Mouse (Mus musculus): ENCODE results near the gene Slc22a6. TPM values are rescaled to one million over a fixed set of nuclear protein-coding genes. Genes with fewer than 3 reads are reported as not detected.

The Slc22a6 gene
- total and polyA plus RNA-seq, 3 experiments: not detected

GRCm38 (mm10) chr19:8585298-8585697, 32.5 kb upstream of the Slc22a6 start:
- DNase-seq (ENCODE audit: extremely low read depth): no peak
- Histone ChIP-seq H3K27me3 (replicated peaks) (no peaks in the 10 kb centered on the region), H3K79me2 (replicated peaks; ENCODE audit: control insufficient read depth, extremely low read depth, insufficient read depth, poor library complexity, severe bottlenecking) (no peaks in the 10 kb centered on the region), H3K9ac (ENCODE audit: insufficient read depth, low read depth) (no peak overlapping the region), H3K36me3 (replicated peaks in 1 of 2; ENCODE audit: control insufficient read depth in 1 of 2, insufficient read depth in 1 of 2, low read length in 1 of 2) (no peaks in the 10 kb centered on the region), H3K9me3 (replicated peaks; ENCODE audit: low read length) (no peaks in the 10 kb centered on the region), H3K4me3 (replicated peaks in 1 of 3; ENCODE audit: low read depth in 2 of 3, low read length in 2 of 3, poor library complexity in 1 of 3) (no peak overlapping the region), H3K4me1 (ENCODE audit: control insufficient read depth in 1 of 2, insufficient read depth in 2 of 2) (no peaks in the 10 kb centered on the region), H3K27ac (ENCODE audit: insufficient read depth, low read depth) (no peak overlapping the region), H3K4me2 (ENCODE audit: insufficient read depth, low read depth, poor library complexity, severe bottlenecking) (no peak overlapping the region)
- TF ChIP-seq PAX5 (IDR thresholded peaks at IDR 0.05; ENCODE audit: low read length) (no peak), SMC3 (IDR thresholded peaks at IDR 0.05; ENCODE audit: low read depth, low read length) (no peak)
- in situ Hi-C loops (cut with MboI; ENCODE audit: low pct_ligation_motif_present, low pct_unique_long_range_greater_than_20kb, low sequenced_read_pairs): no loop called here
- dilution Hi-C loops (cut with MboI; ENCODE audit: extremely low pct_ligation_motif_present, extremely low pct_unique_long_range_greater_than_20kb, low sequenced_read_pairs): loop anchor here (25.0 kb wide), 1 partner anchor 102 kb away; no protein-coding TSS in a partner anchor

GRCm38 (mm10) chr19:8585899-8586298, 31.9 kb upstream of the Slc22a6 start:
- Histone ChIP-seq H3K4me3 (replicated peaks in 1 of 3; ENCODE audit: low read depth in 2 of 3, low read length in 2 of 3, poor library complexity in 1 of 3) (no peak overlapping the region), H3K4me1 (ENCODE audit: control insufficient read depth in 1 of 2, insufficient read depth in 2 of 2) (peaks cover 0 to under 1% of the 10 kb centered on the region in 2 experiments; a peak in 2 of 4 replicates), H3K27me3 (replicated peaks) (no peaks in the 10 kb centered on the region), H3K27ac (ENCODE audit: insufficient read depth, low read depth) (no peak overlapping the region), H3K79me2 (replicated peaks; ENCODE audit: control insufficient read depth, extremely low read depth, insufficient read depth, poor library complexity, severe bottlenecking) (no peaks in the 10 kb centered on the region), H3K9ac (ENCODE audit: insufficient read depth, low read depth) (no peak overlapping the region), H3K36me3 (replicated peaks in 1 of 2; ENCODE audit: control insufficient read depth in 1 of 2, insufficient read depth in 1 of 2, low read length in 1 of 2) (no peaks in the 10 kb centered on the region), H3K9me3 (replicated peaks; ENCODE audit: low read length) (no peaks in the 10 kb centered on the region), H3K4me2 (ENCODE audit: insufficient read depth, low read depth, poor library complexity, severe bottlenecking) (no peak overlapping the region)
- DNase-seq (ENCODE audit: extremely low read depth): no peak
- in situ Hi-C loops (cut with MboI; ENCODE audit: low pct_ligation_motif_present, low pct_unique_long_range_greater_than_20kb, low sequenced_read_pairs) (no loop called here), dilution Hi-C loops (cut with MboI; ENCODE audit: extremely low pct_ligation_motif_present, extremely low pct_unique_long_range_greater_than_20kb, low sequenced_read_pairs) (loop anchor here (25.0 kb wide), 1 partner anchor 101 kb away; no protein-coding TSS in a partner anchor)
- TF ChIP-seq BHLHE40 (IDR thresholded peaks at IDR 0.05; ENCODE audit: low read depth, low read length) (no peak), USF2 (conservative IDR thresholded peaks at IDR 0.05; ENCODE audit: low read depth, low read length) (no peak), CHD2 (IDR thresholded peaks at IDR 0.05; ENCODE audit: low read length) (no peak), KAT2A (IDR thresholded peaks at IDR 0.05; ENCODE audit: insufficient replicate concordance, low read length) (no peak), ETS1 (conservative IDR thresholded peaks at IDR 0.05; ENCODE audit: low read depth, low read length) (no peak), JUN (IDR thresholded peaks at IDR 0.05; ENCODE audit: insufficient read depth, low read depth, low read length) (no peak), ZKSCAN1 (IDR thresholded peaks at IDR 0.05; ENCODE audit: borderline replicate concordance, low read depth, low read length) (no peak), ZNF384 (IDR thresholded peaks at IDR 0.05; ENCODE audit: low read depth, low read length) (no peak), RCOR1 (conservative IDR thresholded peaks at IDR 0.05; ENCODE audit: low read depth, low read length) (no peak), HCFC1 (IDR thresholded peaks at IDR 0.05; ENCODE audit: low read depth, low read length) (no peak), ELF1 (IDR thresholded peaks at IDR 0.05; ENCODE audit: low read depth, low read length) (no peak), TCF12 (IDR thresholded peaks at IDR 0.05; ENCODE audit: low read depth, low read length) (no peak), MAFK (IDR thresholded peaks at IDR 0.05; ENCODE audit: insufficient replicate concordance, low read length) (no peak), SMC3 (IDR thresholded peaks at IDR 0.05; ENCODE audit: low read depth, low read length) (no peak), POLR2A (IDR thresholded peaks at IDR 0.05; ENCODE audit: low read depth, low read length) (no peak), MYC (IDR thresholded peaks at IDR 0.05; ENCODE audit: low read depth, low read length) (no peak), IRF4 (IDR thresholded peaks at IDR 0.05; ENCODE audit: low read depth, low read length) (no peak)
